Mouse (Mus musculus): ENCODE results near the gene Ndufaf8. TPM values are rescaled to one million over a fixed set of nuclear protein-coding genes. Genes with fewer than 3 reads are reported as not detected.

Ndufaf8 gene
- 67.5 and 71.9 TPM in 2 replicates for polyA plus RNA-seq (2016; fragmentation: Nextera tagmentation; extraction: Ambion mirVana)

DNA sequence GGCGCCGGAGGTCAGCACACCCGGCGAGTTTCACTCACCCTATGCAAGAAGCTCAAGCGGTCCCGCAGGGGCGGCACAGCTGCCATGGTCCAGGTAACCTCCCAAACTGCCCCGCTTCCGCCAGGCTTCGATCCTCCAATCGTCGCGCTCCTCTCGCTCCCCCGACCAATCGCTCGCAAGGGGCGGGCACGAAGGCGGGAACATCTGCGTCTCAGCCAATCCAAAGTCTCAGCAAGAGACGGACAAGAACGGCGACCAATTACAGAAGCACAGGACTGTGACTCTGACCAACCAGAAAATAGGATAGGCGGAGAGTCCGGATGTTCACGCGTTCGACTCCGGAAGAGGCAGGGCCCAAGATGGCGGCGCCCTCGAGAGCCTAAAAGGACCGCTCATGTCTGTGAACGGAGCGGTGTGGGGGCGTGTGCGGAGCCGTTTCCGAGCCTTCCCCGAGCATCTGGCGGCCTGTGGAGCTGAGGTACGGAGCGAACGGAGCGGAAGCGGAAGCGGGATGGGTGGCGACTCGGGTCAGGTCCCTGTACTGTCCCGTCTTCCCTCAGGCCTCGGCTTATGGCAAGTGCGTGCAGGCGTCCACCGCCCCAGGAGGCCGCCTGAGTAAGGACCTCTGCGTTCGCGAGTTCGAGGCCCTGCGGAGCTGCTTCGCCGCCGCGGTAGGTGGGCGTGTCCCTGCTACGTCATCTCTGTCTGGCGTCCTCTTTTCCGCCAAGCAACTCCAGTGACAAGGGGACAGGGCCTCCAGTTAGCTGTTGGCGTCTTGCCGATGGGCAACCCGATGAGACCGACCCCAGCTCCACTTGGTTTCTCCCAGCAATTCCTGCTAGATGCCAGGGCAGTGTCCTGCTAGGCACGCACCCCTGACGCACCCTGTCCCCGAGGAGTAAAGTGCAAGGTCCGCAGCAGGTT lies at the start of gene Ndufaf8, which contains the start of gene Tepsin:
Gene Ndufaf8 (plus strand): TSS at position 341 of the 924 bp plus-strand sequence.
Gene Tepsin (minus strand): TSS at position 144 of the 924 bp plus-strand sequence.
- H3K9ac ChIP-seq (replicated peaks) = peak within 1 kb of the TSS; percentile 87
- peak; percentile 97 for ATAC-seq (ENCODE audit: insufficient number of reproducible peaks, insufficient read depth, low FRiP score, low TSS enrichment, low read depth)
- peak within 1 kb of the TSS; percentile 94 for H3K27ac ChIP-seq
- no peaks in the 10 kb centered on the region for H3K9me3 ChIP-seq
- peak within 1 kb of the TSS; percentile 94 for H3K4me2 ChIP-seq
- no peaks in the 10 kb centered on the region for H3K27me3 ChIP-seq
- H3K4me1 ChIP-seq (replicated peaks) = peaks cover 18% of the 10 kb centered on the region
- peak within 1 kb of the TSS; percentile 83 for H3K4me3 ChIP-seq (replicated peaks)
- 1% methylated on average over 77 of the region's 77 CpGs for WGBS
- H3K36me3 ChIP-seq = peaks cover 44% of the 10 kb centered on the region

DNA sequence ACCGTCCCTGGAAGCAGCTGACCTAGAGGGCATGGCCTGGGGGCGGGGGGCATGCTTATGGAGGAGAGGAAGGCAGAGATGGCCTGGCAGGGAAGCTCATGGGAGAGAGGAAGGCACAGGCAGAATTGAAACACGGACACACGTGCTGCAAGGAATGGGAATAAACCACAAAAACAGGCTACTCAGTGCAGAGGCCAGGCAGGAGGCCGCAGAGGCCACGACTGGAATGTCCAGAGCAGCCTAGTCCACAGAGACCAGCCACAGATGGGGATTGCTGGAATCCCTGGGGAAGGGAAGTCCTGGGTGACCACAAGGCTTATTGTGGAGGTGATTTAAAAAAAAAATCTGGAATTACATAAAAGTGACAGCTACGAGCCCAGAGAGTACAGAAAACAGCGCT lies 49.7 kb upstream of the Ndufaf8 start:
- no peak overlapping the region for H3K9ac ChIP-seq (replicated peaks)
- no peak overlapping the region for H3K4me3 ChIP-seq (replicated peaks)
- WGBS = 86% methylated on average over 8 of the region's 8 CpGs
- H3K4me1 ChIP-seq (replicated peaks) = peaks cover 46% of the 10 kb centered on the region
- no peaks in the 10 kb centered on the region for H3K36me3 ChIP-seq
- H3K4me2 ChIP-seq = no peak overlapping the region
- peaks cover 49% of the 10 kb centered on the region for H3K27me3 ChIP-seq
- ATAC-seq (ENCODE audit: insufficient number of reproducible peaks, insufficient read depth, low FRiP score, low TSS enrichment, low read depth) = no peak
- H3K27ac ChIP-seq = no peak overlapping the region
- no peaks in the 10 kb centered on the region for H3K9me3 ChIP-seq

DNA sequence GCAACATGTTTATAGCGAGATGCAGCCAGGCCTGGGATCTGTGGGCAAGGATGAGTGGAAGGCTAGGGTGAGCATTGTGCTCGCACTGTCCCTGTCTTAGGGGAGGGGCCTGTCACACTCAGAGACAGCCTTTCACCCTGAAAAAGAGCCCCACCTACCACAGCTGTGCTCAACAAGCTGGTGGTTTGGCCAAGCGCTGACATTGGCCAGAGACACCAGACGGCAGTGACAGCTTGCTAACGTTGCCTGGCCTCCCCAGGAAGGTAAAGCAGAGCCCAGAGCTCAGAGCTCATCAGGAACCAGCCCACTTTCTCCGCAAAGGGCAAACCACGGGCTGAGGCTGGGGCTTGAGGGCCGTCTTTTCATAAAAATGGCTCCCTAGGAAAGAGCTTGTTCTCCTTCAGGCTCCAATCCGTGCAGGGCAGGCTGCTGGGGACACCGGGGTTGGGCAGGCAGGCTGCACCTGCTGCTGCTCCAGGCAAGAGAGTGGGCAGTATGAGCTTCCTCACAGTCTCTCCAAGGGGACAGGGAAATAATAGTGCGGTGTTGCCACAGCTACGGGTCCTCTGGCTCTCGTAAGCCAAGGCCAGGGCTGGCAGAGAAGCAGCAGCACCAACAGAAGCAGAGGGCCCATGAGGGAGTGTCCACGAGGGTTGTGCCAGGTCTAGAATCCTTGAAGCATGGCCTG lies 47.5 kb upstream of the Ndufaf8 start:
- Histone ChIP-seq H3K27me3 (peaks cover 36% of the 10 kb centered on the region), H3K9ac (replicated peaks) (no peak overlapping the region), H3K27ac (no peak overlapping the region), H3K36me3 (no peaks in the 10 kb centered on the region), H3K4me1 (replicated peaks) (peaks cover 36% of the 10 kb centered on the region), H3K4me2 (no peak overlapping the region), H3K4me3 (replicated peaks) (no peak overlapping the region), H3K9me3 (no peaks in the 10 kb centered on the region)
- no peak for ATAC-seq (ENCODE audit: insufficient number of reproducible peaks, insufficient read depth, low FRiP score, low TSS enrichment, low read depth)
- 42% methylated on average over 14 of the region's 14 CpGs for WGBS

DNA sequence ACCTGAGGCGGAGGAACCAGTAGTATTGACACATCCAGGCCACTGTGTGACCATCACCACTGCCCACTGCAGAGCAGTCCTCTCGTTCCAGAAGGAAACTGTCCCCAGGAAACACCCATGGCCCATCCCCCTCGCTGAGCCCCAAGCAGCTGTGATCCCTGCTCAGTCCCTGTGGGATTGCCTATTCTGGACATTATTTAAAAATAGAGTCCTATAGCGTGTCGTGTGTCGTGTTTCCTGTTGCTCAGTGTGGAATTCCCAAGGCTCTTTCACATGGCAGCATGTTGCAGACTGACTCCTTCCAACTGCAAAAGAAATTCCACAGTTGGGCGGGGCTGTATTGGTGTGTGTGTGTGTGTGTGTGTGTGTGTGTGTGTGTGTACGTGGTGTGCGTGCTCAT lies 46.5 kb upstream of the Ndufaf8 start:
- H3K9me3 ChIP-seq = no peaks in the 10 kb centered on the region
- H3K4me3 ChIP-seq (replicated peaks) = no peak overlapping the region
- H3K27ac ChIP-seq = no peak overlapping the region
- H3K4me1 ChIP-seq (replicated peaks) = peaks cover 28% of the 10 kb centered on the region
- WGBS = 72% methylated on average over 9 of the region's 9 CpGs
- H3K9ac ChIP-seq (replicated peaks) = no peak overlapping the region
- no peaks in the 10 kb centered on the region for H3K36me3 ChIP-seq
- H3K27me3 ChIP-seq = peaks cover 28% of the 10 kb centered on the region
- H3K4me2 ChIP-seq = no peak overlapping the region
- ATAC-seq (ENCODE audit: insufficient number of reproducible peaks, insufficient read depth, low FRiP score, low TSS enrichment, low read depth) = no peak

DNA sequence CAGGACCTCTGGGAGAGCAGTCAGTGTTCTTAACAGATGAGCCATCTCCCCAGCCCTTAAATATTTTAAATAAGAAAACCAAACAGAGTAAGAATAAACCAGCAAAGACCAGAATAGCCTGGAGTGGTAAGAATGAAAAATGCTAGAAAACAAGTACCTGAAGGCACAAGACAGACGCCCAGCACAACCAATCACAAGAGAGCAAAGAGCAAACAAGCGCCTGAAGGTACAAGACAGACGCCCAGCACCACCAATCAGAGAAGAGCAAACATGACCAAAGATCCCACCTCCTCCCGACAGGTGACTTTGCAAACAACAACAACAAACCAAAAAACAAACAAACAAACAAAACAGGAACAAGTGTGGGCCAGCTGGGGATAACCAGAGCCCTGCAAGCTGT lies 44.9 kb upstream of the Ndufaf8 start:
- Histone ChIP-seq H3K27ac (no peak overlapping the region), H3K9me3 (no peaks in the 10 kb centered on the region), H3K27me3 (peaks cover 12% of the 10 kb centered on the region), H3K36me3 (no peaks in the 10 kb centered on the region), H3K9ac (replicated peaks) (no peak overlapping the region), H3K4me2 (no peak overlapping the region), H3K4me3 (replicated peaks) (no peak overlapping the region), H3K4me1 (replicated peaks) (peaks cover 12% of the 10 kb centered on the region)
- 76% methylated on average over 4 of the region's 4 CpGs for WGBS
- no peak for ATAC-seq (ENCODE audit: insufficient number of reproducible peaks, insufficient read depth, low FRiP score, low TSS enrichment, low read depth)

DNA sequence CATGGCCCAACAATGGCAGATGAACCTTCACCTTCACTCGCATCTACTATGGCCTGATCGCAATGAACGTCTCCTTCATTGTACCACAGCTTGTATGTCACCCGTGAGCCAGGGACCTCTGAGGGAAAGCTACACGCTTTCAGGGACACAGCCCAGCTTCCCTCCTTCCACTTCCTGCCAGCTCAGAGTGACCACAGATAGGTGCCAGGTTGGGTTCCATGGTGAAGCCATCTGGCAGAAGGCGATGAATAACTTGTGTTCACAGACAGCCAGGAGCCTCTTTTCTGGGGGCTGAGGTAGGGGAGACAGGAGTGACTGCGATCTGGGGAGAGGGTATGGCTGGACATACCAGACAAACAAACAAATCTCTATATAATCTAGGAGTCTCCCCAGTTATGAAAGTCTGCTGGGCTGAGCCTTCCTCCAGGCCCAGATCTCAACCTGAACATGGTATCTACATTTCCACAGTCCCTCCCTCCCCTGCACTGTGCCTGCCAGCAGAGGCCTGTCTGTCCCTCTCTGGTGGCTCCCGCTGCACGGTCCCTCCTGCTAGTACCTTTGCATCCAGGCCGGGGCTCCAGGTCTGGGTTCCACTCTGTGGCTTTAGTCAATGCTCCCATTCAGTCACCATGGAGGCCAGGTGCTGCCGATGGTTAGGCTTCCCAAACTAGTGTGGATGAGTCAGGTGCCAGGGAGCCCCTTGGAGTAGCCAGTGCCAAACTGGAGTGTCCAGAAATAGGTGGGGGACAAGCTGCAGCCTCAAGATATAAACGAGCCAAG lies 42.6 kb upstream of the Ndufaf8 start:
- Histone ChIP-seq H3K9ac (replicated peaks) (no peak overlapping the region), H3K27me3 (no peaks in the 10 kb centered on the region), H3K4me3 (replicated peaks) (no peak overlapping the region), H3K36me3 (no peaks in the 10 kb centered on the region), H3K4me1 (replicated peaks) (peaks cover 10% of the 10 kb centered on the region), H3K27ac (no peak overlapping the region), H3K9me3 (no peaks in the 10 kb centered on the region), H3K4me2 (no peak overlapping the region)
- no peak for ATAC-seq (ENCODE audit: insufficient number of reproducible peaks, insufficient read depth, low FRiP score, low TSS enrichment, low read depth)
- WGBS = 87% methylated on average over 12 of the region's 12 CpGs

DNA sequence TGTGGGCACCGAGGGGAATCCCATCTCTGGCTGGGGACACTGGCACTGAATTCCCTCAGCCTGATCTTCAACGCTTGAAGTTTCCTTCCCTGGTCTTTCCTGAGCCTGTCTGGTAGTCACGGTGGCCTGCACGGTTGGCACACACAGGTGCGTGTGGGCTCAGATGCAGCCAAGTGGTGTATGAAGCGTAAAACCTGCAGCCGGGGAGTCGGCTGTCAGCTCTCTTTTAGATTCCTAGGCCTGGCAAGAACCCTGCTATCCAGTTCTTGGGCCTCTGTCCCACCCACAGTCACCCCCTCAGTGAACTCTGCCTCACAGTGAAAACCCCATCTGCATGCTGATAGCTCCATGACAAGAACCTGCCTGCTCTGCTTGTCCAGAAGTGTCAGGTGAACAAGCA lies 38.1 kb upstream of the Ndufaf8 start:
- H3K4me1 ChIP-seq (replicated peaks) = no peaks in the 10 kb centered on the region
- no peaks in the 10 kb centered on the region for H3K9me3 ChIP-seq
- H3K36me3 ChIP-seq = peaks cover 30% of the 10 kb centered on the region
- H3K4me2 ChIP-seq = no peak overlapping the region
- 84% methylated on average over 8 of the region's 8 CpGs for WGBS
- no peak for ATAC-seq (ENCODE audit: insufficient number of reproducible peaks, insufficient read depth, low FRiP score, low TSS enrichment, low read depth)
- H3K27me3 ChIP-seq = no peaks in the 10 kb centered on the region
- H3K4me3 ChIP-seq (replicated peaks) = no peak overlapping the region
- H3K27ac ChIP-seq = no peak overlapping the region
- no peak overlapping the region for H3K9ac ChIP-seq (replicated peaks)

DNA sequence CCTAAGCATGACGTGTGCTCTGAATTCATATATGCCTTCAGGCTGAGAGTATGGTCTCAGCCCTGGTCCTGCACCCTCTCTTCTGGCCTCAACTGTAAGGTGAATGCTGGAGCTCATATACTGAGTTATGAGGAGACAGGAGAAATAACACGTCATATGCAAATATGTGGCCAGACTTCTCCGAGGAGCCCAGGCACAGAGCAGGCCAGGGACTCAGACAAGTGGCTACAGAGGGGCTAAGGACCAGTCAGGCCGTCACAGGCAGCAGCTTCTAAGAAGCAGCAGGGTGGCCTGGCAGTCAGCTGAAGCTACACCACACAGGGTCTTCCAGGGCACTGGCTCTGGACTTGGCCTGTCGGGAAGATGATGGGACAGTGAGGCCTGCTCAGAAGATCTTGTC lies 35.4 kb upstream of the Ndufaf8 start:
- Histone ChIP-seq H3K4me3 (replicated peaks) (no peak overlapping the region), H3K9me3 (no peaks in the 10 kb centered on the region), H3K4me1 (replicated peaks) (no peaks in the 10 kb centered on the region; the same call in 1 of the 2 replicates), H3K27me3 (no peaks in the 10 kb centered on the region), H3K36me3 (peaks cover 57% of the 10 kb centered on the region), H3K27ac (no peak overlapping the region), H3K9ac (replicated peaks) (no peak overlapping the region), H3K4me2 (no peak overlapping the region)
- WGBS = 80% methylated on average over 5 of the region's 5 CpGs
- no peak for ATAC-seq (ENCODE audit: insufficient number of reproducible peaks, insufficient read depth, low FRiP score, low TSS enrichment, low read depth)

DNA sequence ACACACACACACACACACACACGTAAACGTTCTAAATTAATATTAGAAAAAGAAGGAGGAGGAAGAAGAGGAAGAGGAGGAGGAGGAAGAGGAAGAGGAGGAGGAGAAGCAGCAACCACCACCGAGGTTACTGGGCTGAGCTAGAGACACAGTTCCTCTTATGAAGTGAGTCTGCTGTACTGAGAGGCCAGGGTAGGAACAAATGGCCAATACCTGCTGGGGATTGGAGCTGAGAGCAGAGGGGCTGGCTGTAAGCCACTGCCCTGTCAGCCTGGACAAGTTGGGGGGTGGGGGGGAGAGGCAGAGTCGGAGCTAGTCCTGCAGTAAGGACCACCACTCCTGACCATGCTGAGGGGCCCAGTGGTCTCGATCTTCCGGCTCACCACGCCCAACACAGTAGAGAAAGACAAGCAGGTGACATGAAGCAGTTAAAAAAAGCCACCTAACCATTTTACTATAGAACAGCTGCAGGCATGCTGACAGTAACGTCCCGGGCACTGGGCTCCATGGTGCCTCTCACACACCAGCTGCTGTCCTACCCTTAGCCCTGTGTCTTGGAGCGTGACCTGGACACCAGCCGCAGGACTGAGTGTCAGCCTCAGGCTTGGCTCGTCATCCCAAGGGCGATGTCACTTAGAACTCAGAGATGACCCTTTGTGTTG lies 34.6 kb upstream of the Ndufaf8 start:
- Histone ChIP-seq H3K9me3 (no peaks in the 10 kb centered on the region), H3K27me3 (no peaks in the 10 kb centered on the region), H3K4me2 (no peak overlapping the region), H3K4me3 (replicated peaks) (no peak overlapping the region), H3K4me1 (replicated peaks) (no peaks in the 10 kb centered on the region; the same call in 1 of the 2 replicates), H3K9ac (replicated peaks) (no peak overlapping the region), H3K36me3 (peaks cover 65% of the 10 kb centered on the region), H3K27ac (no peak overlapping the region)
- 91% methylated on average over 13 of the region's 13 CpGs for WGBS
- ATAC-seq (ENCODE audit: insufficient number of reproducible peaks, insufficient read depth, low FRiP score, low TSS enrichment, low read depth) = no peak

DNA sequence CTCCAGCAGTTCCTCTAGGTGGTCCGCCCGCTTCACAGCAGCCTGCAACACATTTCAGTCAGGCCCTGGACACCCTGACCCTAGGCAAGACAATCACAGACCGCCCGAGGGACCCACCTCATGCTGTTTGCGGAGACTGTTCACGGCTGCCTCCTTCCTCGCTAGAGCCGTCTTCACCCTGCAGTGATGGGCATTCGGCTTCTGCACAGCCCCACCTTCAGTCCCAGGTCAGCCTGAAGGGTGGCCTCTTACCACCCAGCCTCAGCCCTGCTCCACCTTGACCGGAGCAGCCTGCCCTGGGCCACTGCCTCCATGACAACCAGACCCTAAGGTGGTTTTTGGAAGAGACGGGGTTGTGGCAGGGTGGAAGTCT lies 34.1 kb upstream of the Ndufaf8 start:
- no peak overlapping the region for H3K4me2 ChIP-seq
- peaks cover 70% of the 10 kb centered on the region for H3K36me3 ChIP-seq
- no peaks in the 10 kb centered on the region for H3K9me3 ChIP-seq
- no peaks in the 10 kb centered on the region for H3K27me3 ChIP-seq
- H3K9ac ChIP-seq (replicated peaks) = no peak overlapping the region
- 89% methylated on average over 11 of the region's 11 CpGs for WGBS
- no peak overlapping the region for H3K27ac ChIP-seq
- H3K4me3 ChIP-seq (replicated peaks) = no peak overlapping the region
- no peaks in the 10 kb centered on the region; the same call in 1 of the 2 replicates for H3K4me1 ChIP-seq (replicated peaks)
- ATAC-seq (ENCODE audit: insufficient number of reproducible peaks, insufficient read depth, low FRiP score, low TSS enrichment, low read depth) = no peak

All from limb, embryonic 12.5 days (tissue).